Mouse (Mus musculus) heart, embryonic 15.5 days (tissue): ENCODE measurements at regions not wholly inside any gene's neighbourhood (a gene's known extent, or its start where the extent isn't known, plus 50 kb on each side); places are given as distances from the start of the nearest gene placed in this dataset.

Source experiments
- ATAC-seq: fragments of 200-750 bp; cut with Nextera tagmentation; replicated peaks from 2 replicates; pipeline ENCODE4 v1.8.0; 2017; ENCODE audit warnings: low read depth, moderate TSS enrichment; ENCODE audit not compliant: insufficient number of reproducible peaks, insufficient read depth, low FRiP score
- H3K27ac ChIP-seq: fragments of 300-500 bp; sonication (generic); 2 replicates; pipeline ENCODE4 v1.5.1; 2015; ENCODE audit warnings: mild to moderate bottlenecking, inconsistent platforms
- H3K27me3 ChIP-seq: fragments of 300-500 bp; sonication (generic); 2 replicates; pipeline ENCODE4 v1.6.1; 2015; ENCODE audit warnings: inconsistent platforms
- H3K36me3 ChIP-seq: fragments of 300-500 bp; sonication (generic); 2 replicates; pipeline ENCODE4 v1.6.1; 2015; ENCODE audit warnings: mild to moderate bottlenecking, inconsistent platforms
- H3K4me1 ChIP-seq: fragments of 300-500 bp; sonication (generic); replicated peaks from 2 replicates; pipeline ENCODE4 v1.6.1; 2015; ENCODE audit warnings: inconsistent platforms
- H3K4me2 ChIP-seq: fragments of 300-500 bp; sonication (generic); 2 replicates; pipeline ENCODE4 v1.6.1; 2015; ENCODE audit warnings: inconsistent platforms, mild to moderate bottlenecking, moderate library complexity
- H3K4me3 ChIP-seq: fragments of 300-500 bp; sonication (generic); 2 replicates; pipeline ENCODE4 v1.5.1; 2015; ENCODE audit warnings: mild to moderate bottlenecking, inconsistent platforms
- H3K9ac ChIP-seq: fragments of 300-500 bp; sonication (generic); 2 replicates; pipeline ENCODE4 v1.6.1; 2015; ENCODE audit warnings: mild to moderate bottlenecking, inconsistent platforms
- H3K9me3 ChIP-seq: fragments of 300-500 bp; sonication (generic); replicated peaks from 2 replicates; pipeline ENCODE4 v1.6.1; 2016; ENCODE audit warnings: inconsistent platforms
- WGBS: fragments of 180-500 bp; shearing (Covaris S2); methylation state at CpG from one replicate; pipeline ENCODE4 v1.1.7; 2015; ENCODE audit warnings: mixed read lengths; 5-methylcytosine and 5-hydroxymethylcytosine counted together

DNA sequence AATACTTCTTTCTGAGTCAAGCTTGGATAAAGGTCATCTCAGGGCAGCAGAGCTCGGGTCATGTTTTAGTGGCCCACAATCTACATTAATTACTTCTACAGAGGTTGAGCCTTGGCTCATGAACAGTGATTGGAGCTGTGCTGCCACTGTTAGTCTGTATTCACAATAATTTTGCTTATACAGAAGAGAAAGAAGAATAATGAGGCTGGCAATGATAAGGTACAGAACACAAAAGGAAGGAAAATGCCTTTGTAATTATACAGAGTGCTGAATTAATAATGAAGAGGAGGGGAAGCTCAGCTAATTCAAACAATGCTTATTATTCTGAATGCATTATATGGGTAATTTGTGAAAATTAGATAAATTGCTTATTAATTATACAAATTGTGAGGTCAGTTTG is 573.9 kb upstream of the Cblb start:
- Histone ChIP-seq H3K4me1 (no peaks in the 10 kb centered on the region), H3K36me3 (no peaks in the 10 kb centered on the region), H3K9ac (no peak overlapping the region), H3K4me2 (no peak overlapping the region), H3K9me3 (no peaks in the 10 kb centered on the region), H3K27me3 (no peaks in the 10 kb centered on the region), H3K27ac (no peak overlapping the region), H3K4me3 (no peak overlapping the region)
- 58% methylated on average over 1 of the region's 1 CpGs for WGBS
- ATAC-seq = no peak

DNA sequence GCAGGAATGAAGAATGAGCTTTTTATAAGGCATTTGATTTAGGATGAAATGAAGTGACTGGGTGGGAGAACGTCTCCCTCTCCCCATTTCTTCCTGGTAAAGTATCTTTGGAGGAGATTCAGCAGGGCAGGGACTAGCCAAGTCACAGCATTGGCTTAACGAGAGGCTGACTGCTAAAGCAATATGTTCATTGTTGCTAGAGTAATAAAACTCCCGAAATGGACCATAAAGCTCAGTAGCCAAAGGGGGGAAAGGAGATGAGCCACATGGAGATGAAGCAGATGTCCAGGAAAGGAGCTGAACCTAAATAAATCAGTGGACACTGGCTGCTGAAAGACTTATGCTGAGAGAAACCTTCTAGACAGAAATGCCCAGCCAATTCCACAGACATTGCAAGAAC is 555.3 kb upstream of the Cblb start:
- Histone ChIP-seq H3K9ac (no peak overlapping the region), H3K4me2 (no peak overlapping the region), H3K4me3 (no peak overlapping the region), H3K36me3 (no peaks in the 10 kb centered on the region), H3K9me3 (no peaks in the 10 kb centered on the region), H3K27me3 (no peaks in the 10 kb centered on the region), H3K27ac (no peak overlapping the region), H3K4me1 (no peaks in the 10 kb centered on the region)
- no peak for ATAC-seq
- WGBS = 69% methylated on average over 3 of the region's 3 CpGs

DNA sequence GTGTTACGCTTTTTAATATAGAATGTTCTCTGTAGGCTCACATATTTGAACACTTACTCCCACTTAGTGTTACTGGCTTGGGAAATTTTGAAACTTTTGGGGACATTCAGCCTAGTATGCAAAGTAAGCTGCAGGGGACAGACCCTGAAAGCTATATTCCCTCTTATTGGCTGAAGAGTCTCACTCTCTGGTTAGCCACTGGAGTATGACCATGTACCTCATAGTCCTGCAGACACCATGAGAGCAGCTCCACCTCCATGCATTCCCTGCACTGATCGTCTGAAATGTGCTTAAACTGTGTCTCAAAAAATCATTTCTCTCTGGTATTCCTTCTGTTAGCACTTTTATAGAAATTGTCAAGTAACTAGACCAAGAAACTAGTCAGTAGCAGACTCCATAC is 534.9 kb upstream of the Cblb start:
- Histone ChIP-seq H3K27me3 (no peaks in the 10 kb centered on the region), H3K4me1 (no peaks in the 10 kb centered on the region), H3K9me3 (no peaks in the 10 kb centered on the region), H3K4me3 (no peak overlapping the region), H3K36me3 (no peaks in the 10 kb centered on the region), H3K4me2 (no peak overlapping the region), H3K27ac (no peak overlapping the region), H3K9ac (no peak overlapping the region)
- ATAC-seq = no peak
- WGBS = 77% methylated on average over 2 of the region's 2 CpGs

DNA sequence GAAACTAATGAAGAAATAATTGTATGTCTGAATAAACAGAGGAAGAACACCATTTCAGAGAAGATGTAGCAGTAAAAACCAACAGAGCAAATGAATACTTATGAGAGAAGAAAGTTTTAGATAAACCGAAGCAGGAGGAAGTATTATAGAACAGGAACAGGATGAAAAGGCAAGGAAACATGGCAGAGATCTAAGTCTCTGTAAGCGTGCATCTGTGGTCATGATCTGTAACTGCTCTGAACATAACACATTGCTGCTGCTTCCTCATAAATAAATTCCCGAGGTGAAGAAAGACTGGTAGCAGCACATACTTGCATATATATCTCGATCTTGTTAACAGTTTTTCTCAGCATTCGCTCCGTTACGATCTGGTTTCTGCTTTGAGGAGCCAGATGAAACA is 533.2 kb upstream of the Cblb start:
- WGBS = 76% methylated on average over 7 of the region's 7 CpGs
- no peak for ATAC-seq
- H3K4me1 ChIP-seq = no peaks in the 10 kb centered on the region

DNA sequence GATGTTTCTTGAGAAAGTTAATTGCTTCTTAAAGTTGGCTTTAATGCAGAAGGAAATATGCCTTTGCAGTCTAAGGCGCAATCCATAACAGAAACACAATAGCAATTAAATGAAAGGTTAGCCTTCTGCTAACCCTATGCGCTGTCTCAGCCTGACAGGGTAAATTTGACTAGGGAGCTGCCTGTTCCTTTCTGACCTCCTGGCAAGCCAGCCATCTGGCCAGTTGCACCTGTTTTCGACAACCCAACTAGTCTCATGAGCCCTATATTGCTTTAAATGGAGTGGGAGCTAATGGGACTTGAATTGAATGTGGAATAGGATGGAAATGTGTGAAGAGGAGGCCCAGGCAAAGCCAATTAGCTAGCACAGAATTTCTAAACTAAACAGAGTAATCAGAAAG is 513.9 kb upstream of the Cblb start:
- H3K4me3 ChIP-seq = no peak overlapping the region
- ATAC-seq = no peak
- H3K9me3 ChIP-seq = no peaks in the 10 kb centered on the region
- H3K27ac ChIP-seq = no peak overlapping the region
- no peak overlapping the region for H3K4me2 ChIP-seq
- no peaks in the 10 kb centered on the region for H3K36me3 ChIP-seq
- no peaks in the 10 kb centered on the region for H3K4me1 ChIP-seq
- 82% methylated on average over 3 of the region's 3 CpGs for WGBS
- no peak overlapping the region for H3K9ac ChIP-seq
- H3K27me3 ChIP-seq = no peaks in the 10 kb centered on the region

More for the DNA sequence above, 533.2 kb upstream of the Cblb start:
- H3K9ac ChIP-seq = no peak overlapping the region
- no peak overlapping the region for H3K27ac ChIP-seq
- H3K36me3 ChIP-seq = no peaks in the 10 kb centered on the region
- H3K4me2 ChIP-seq = no peak overlapping the region
- no peaks in the 10 kb centered on the region for H3K27me3 ChIP-seq
- H3K9me3 ChIP-seq = no peaks in the 10 kb centered on the region
- H3K4me3 ChIP-seq = no peak overlapping the region

DNA sequence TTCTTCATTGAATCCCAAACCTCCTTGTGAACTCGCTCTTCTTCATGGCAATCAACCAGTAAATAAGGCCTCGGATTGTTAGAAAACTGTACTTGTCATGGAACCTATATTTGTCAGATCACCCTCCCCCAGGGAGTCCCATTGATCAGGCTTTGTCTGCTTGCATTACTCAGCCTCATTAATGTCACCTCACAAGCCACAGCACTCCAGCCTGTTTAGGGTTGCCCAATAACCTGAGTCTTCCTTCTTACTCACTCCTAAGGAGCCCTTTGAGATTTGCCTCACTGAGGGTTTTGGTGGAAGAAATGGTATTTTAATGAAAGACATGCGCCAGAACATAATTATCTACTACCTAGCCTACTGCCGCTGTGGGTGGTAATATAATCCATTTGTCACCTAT is 510.3 kb upstream of the Cblb start:
- H3K27ac ChIP-seq = no peak overlapping the region
- no peaks in the 10 kb centered on the region for H3K36me3 ChIP-seq
- no peak overlapping the region for H3K4me2 ChIP-seq
- H3K4me3 ChIP-seq = no peak overlapping the region
- 86% methylated on average over 4 of the region's 4 CpGs for WGBS
- ATAC-seq = no peak
- H3K9me3 ChIP-seq = no peaks in the 10 kb centered on the region
- H3K9ac ChIP-seq = no peak overlapping the region
- no peaks in the 10 kb centered on the region for H3K27me3 ChIP-seq
- no peaks in the 10 kb centered on the region for H3K4me1 ChIP-seq

DNA sequence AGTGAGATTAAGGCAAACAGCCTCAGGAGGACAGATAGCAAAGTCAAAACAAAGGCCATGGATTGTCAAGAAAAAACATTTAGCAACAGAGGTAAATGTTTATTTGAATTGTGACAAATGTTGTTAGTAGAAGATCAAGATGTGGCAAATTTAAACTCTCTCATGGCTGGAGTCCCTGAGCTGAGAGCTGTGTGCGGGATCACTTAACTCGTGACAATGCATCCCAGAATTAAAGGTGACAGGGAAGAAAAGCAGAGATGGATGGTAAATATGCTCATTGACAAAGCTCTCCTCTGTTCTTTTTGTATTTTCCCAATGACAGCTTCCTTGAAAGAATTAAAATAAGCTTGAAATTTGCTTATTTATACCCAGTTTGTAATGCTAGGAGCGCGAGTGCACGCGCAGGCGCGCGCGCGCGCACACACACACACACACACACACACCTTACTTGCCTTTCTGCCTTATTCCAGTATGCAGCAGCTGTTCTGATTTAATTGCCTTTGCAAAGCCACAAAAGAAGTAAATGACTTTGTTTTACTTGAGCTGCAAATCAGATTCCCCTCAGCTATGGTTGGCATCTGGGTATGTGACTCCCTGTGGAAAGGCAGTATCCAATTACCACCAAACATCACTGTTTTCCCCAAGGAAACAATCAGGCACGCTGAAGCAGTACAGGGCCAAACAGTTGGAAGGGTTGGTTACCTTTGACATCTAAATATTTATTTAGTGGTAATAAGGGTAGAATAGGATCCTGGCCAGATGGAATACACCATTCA is 509.5 kb upstream of the Cblb start:
- Histone ChIP-seq H3K27ac (no peak overlapping the region), H3K27me3 (no peaks in the 10 kb centered on the region), H3K4me2 (no peak overlapping the region), H3K4me3 (no peak overlapping the region), H3K4me1 (no peaks in the 10 kb centered on the region), H3K9ac (no peak overlapping the region), H3K36me3 (no peaks in the 10 kb centered on the region), H3K9me3 (no peaks in the 10 kb centered on the region)
- ATAC-seq = no peak
- 82% methylated on average over 13 of the region's 13 CpGs for WGBS

DNA sequence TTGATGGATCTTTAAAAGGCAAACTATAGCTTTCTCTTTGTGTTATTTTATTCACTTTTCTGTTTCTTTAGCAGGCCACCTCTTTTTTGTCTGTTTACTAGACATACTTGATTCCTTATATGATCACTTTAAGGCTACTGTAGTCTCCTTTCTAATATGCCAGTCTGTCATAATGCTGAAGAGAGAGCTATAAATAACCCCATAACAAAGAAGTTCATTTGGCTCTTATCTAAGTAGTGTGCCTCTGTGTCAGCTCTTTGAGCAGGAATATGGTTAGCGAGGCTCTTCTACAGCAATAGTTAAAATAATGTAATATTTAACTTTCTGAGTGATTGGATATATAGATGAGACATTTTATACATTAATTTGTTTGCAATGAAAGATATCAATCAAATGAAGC is 507.0 kb upstream of the Cblb start:
- Histone ChIP-seq H3K4me3 (no peak overlapping the region), H3K27me3 (no peaks in the 10 kb centered on the region), H3K4me2 (no peak overlapping the region), H3K9ac (no peak overlapping the region), H3K4me1 (no peaks in the 10 kb centered on the region), H3K27ac (no peak overlapping the region), H3K9me3 (no peaks in the 10 kb centered on the region), H3K36me3 (no peaks in the 10 kb centered on the region)
- WGBS = 35% methylated on average over 1 of the region's 1 CpGs
- ATAC-seq = no peak

DNA sequence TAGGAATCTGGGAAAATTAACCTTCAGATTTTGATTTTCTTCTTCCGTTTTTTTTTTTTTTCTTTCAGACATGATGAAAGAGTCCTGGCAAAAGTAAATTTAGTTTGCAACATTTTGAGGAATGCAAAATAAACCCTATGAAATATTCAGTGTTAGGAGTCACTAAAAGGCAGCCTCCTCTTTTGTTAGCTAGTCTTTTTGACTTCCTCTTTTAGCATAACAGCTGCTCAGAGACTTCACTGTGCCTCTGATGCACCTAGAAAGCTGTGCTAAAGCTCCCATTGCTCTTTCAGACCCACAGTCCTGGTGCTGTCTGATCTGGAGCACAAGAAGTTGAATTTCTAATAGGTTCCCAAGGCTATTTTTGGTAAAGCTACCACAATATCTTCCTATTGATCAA is 498.5 kb upstream of the Cblb start:
- H3K27me3 ChIP-seq = no peaks in the 10 kb centered on the region
- no peak overlapping the region for H3K4me3 ChIP-seq
- no peak overlapping the region for H3K4me2 ChIP-seq
- no peak overlapping the region for H3K9ac ChIP-seq
- ATAC-seq = no peak
- H3K4me1 ChIP-seq = no peaks in the 10 kb centered on the region
- H3K27ac ChIP-seq = no peak overlapping the region
- no peaks in the 10 kb centered on the region for H3K36me3 ChIP-seq
- H3K9me3 ChIP-seq = no peaks in the 10 kb centered on the region
- WGBS = 76% methylated on average over 1 of the region's 1 CpGs

DNA sequence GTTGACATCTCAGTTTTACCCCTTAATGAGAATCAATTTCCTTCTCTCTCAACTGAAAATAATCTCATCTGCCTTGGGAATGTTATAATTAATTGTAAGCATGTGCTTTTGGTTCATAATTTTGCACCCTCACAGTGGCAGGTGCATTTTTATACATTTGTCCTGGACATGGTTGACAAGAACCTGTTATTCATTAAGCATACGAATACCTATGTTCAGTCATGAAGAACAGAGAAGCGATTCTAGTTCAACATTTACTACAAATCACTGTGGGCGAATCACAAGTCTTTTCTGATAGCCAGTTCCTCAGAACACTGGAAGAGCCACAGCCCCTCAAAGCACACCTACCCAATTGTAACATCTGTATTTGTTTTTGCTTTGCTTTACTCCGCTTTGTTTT is 487.3 kb upstream of the Cblb start:
- Histone ChIP-seq H3K27me3 (no peaks in the 10 kb centered on the region), H3K27ac (no peak overlapping the region), H3K36me3 (no peaks in the 10 kb centered on the region), H3K4me1 (no peaks in the 10 kb centered on the region), H3K4me2 (no peak overlapping the region), H3K9ac (no peak overlapping the region), H3K9me3 (no peaks in the 10 kb centered on the region), H3K4me3 (no peak overlapping the region)
- ATAC-seq = no peak
- 81% methylated on average over 4 of the region's 4 CpGs for WGBS

DNA sequence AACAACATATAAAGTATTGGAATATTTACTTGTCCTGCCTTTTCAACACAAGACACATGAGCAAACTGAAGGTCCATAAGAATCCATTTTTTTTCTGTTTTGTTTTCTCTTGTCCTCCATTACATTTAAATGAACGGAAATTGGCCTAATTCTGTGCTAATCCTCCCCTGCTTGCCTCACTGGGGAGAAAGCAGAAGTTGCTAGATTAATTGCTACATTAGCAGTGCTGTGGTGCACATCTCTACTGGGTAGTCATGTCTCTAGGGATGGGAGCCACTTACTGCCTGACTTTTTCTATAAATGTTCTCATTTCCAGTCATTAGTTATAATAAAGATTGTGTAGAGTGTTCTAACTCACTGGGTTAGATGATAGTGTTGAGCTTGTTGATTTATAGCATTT is 484.0 kb upstream of the Cblb start:
- H3K27me3 ChIP-seq = no peaks in the 10 kb centered on the region
- H3K27ac ChIP-seq = no peak overlapping the region
- no peak overlapping the region for H3K9ac ChIP-seq
- H3K36me3 ChIP-seq = no peaks in the 10 kb centered on the region
- 80% methylated on average over 1 of the region's 1 CpGs for WGBS
- H3K4me2 ChIP-seq = no peak overlapping the region
- no peaks in the 10 kb centered on the region for H3K4me1 ChIP-seq
- no peaks in the 10 kb centered on the region for H3K9me3 ChIP-seq
- no peak overlapping the region for H3K4me3 ChIP-seq
- no peak for ATAC-seq

DNA sequence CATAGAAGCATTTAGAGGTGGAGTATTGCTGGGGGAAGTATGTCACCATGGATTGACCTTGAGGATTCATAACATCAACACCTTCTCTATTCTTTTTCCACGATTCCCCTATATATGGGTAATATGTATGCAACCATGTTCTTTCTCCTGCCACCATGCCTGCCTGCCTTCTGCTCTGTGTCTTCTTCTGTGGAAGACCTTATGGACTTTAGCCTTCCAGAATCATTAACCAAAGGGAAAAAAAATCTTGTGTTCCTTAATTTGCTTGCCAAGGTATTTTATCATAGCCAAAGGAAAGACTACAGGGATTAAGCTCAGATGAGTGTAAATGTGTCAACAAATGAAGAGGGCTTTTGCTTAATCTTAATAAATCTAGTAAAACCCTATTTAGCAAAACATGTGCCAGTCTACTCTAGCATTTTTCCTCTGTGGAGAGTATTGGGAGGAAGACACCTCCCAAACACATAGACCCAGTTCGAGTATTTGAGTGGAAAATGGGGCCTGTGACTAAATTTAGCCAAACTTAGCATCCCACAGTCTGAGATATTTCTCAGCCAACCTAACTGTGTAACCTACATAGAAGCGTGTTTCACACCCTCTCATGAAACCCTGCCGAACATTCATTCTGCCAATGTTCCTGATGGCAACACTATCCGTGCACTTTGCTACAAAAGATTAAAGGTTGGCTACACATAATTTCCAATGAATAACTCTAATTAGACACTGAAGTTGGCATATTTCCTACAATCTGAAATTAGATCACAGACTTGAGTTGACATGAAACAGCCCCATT is 468.0 kb upstream of the Cblb start:
- no peak overlapping the region for H3K4me3 ChIP-seq
- no peak overlapping the region for H3K9ac ChIP-seq
- no peak for ATAC-seq
- H3K9me3 ChIP-seq = no peaks in the 10 kb centered on the region
- H3K27me3 ChIP-seq = no peaks in the 10 kb centered on the region
- no peak overlapping the region for H3K4me2 ChIP-seq
- H3K27ac ChIP-seq = no peak overlapping the region
- no peaks in the 10 kb centered on the region for H3K36me3 ChIP-seq
- H3K4me1 ChIP-seq = no peaks in the 10 kb centered on the region
- WGBS = 74% methylated on average over 5 of the region's 5 CpGs
